Mouse (Mus musculus) hindbrain, embryonic 13.5 days (tissue): ENCODE measurements around the gene Hif3a. TPM values are rescaled to one million over a fixed set of nuclear protein-coding genes. Genes with fewer than 3 reads are reported as not detected.

Experiments
- ATAC-seq: fragments of 200-750 bp; cut with Nextera tagmentation; 2 replicates; pipeline ENCODE4 v1.8.0; 2017; ENCODE audit warnings: moderate TSS enrichment; ENCODE audit not compliant: low FRiP score
- H3K27ac ChIP-seq: fragments of 300-500 bp; sonication (generic); 2 replicates; pipeline ENCODE4 v1.5.1; 2015; ENCODE audit warnings: inconsistent platforms, mild to moderate bottlenecking, moderate library complexity
- H3K27me3 ChIP-seq: fragments of 300-500 bp; sonication (generic); 2 replicates; pipeline ENCODE4 v1.6.1; 2015; ENCODE audit warnings: mild to moderate bottlenecking, inconsistent platforms
- H3K36me3 ChIP-seq: fragments of 300-500 bp; sonication (generic); 2 replicates; pipeline ENCODE4 v1.6.1; 2015; ENCODE audit warnings: mild to moderate bottlenecking, inconsistent platforms
- H3K4me1 ChIP-seq: fragments of 300-500 bp; sonication (generic); replicated peaks from 2 replicates; pipeline ENCODE4 v1.6.1; 2015; ENCODE audit warnings: inconsistent platforms
- H3K4me2 ChIP-seq: fragments of 300-500 bp; sonication (generic); 2 replicates; pipeline ENCODE4 v1.6.1; 2015; ENCODE audit warnings: inconsistent platforms, mild to moderate bottlenecking, moderate library complexity
- H3K4me3 ChIP-seq: fragments of 300-500 bp; sonication (generic); 2 replicates; pipeline ENCODE4 v1.5.1; 2015; ENCODE audit warnings: mild to moderate bottlenecking, inconsistent platforms
- H3K9ac ChIP-seq: fragments of 300-500 bp; sonication (generic); 2 replicates; pipeline ENCODE4 v1.6.1; 2015; ENCODE audit warnings: mild to moderate bottlenecking, inconsistent platforms
- H3K9me3 ChIP-seq: fragments of 300-500 bp; sonication (generic); 2 replicates; pipeline ENCODE4 v1.6.1; 2016; ENCODE audit warnings: inconsistent platforms
- WGBS: fragments of 180-500 bp; shearing (Covaris S2); methylation state at CpG from one replicate; pipeline ENCODE4 v1.1.7; 2015; 5-methylcytosine and 5-hydroxymethylcytosine counted together
- polyA plus RNA-seq: library from polyadenylated mRNA; unstranded; fragments of >200 nt; fragmentation: Nextera tagmentation; extraction: Ambion mirVana; gene quantifications from 2 replicates; pipeline ENCODE4 v1.2.1, GENCODE M21; 2015

The Hif3a gene
- polyA plus RNA-seq, 1 experiment from 2014 or later = 2.9 TPM

DNA sequence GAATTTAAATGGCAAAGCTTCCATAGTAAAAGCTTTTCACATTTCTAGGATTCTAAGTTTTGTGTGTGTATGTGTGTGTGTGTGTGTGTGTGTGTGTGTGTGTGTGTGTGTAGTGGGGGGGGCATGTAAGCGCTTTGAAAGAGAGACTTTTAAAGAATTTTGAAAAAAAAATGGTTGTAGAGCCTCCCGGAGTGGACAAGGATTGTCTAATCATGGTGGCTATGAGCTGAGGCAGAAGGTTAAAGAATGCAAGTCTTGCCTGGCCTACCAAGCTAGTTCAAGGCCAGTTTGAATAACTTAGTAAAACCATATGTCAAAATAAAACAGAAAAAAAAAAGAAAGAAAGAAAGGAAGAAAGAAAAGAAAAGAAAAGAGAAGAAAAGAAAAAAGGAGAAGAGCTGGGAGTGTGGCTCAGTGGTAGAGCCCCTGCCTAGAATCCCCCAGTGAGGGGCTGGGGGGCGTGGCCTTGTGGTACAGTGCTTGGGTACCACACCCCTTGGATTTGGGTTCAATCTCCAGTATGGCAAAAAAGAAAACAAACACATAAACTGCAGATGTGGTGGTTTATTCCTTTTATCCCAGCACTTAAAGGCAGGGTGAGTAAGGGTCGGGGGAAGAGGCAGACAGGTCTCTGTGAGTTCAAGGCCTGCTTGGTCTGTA lies 6.8 kb downstream of the Hif3a start:
- peaks cover 41% of the 10 kb centered on the region for H3K4me1 ChIP-seq

GRCm38 (mm10) chr7:17054325-17054989 lies 7.8 kb downstream of the Hif3a start:
- Histone ChIP-seq H3K36me3 (no peaks in the 10 kb centered on the region), H3K27me3 (no peaks in the 10 kb centered on the region), H3K4me2 (no peak overlapping the region), H3K4me1 (peaks cover 32% of the 10 kb centered on the region), H3K9ac (no peak overlapping the region), H3K9me3 (no peaks in the 10 kb centered on the region), H3K27ac (no peak overlapping the region), H3K4me3 (no peak overlapping the region)
- 85% methylated on average over 15 of the region's 16 CpGs for WGBS
- no peak for ATAC-seq

More for the DNA sequence above, 6.8 kb downstream of the Hif3a start:
- Histone ChIP-seq H3K27ac (no peak overlapping the region; the same call in 1 of the 2 replicates), H3K4me2 (peak overlapping the region; percentile 75), H3K36me3 (no peaks in the 10 kb centered on the region), H3K9me3 (no peaks in the 10 kb centered on the region), H3K9ac (no peak overlapping the region; the same call in 1 of the 2 replicates), H3K4me3 (peak overlapping the region; percentile 50; the same call in 1 of the 2 replicates), H3K27me3 (no peaks in the 10 kb centered on the region)
- 88% methylated on average over 4 of the region's 4 CpGs for WGBS
- no peak for ATAC-seq

DNA sequence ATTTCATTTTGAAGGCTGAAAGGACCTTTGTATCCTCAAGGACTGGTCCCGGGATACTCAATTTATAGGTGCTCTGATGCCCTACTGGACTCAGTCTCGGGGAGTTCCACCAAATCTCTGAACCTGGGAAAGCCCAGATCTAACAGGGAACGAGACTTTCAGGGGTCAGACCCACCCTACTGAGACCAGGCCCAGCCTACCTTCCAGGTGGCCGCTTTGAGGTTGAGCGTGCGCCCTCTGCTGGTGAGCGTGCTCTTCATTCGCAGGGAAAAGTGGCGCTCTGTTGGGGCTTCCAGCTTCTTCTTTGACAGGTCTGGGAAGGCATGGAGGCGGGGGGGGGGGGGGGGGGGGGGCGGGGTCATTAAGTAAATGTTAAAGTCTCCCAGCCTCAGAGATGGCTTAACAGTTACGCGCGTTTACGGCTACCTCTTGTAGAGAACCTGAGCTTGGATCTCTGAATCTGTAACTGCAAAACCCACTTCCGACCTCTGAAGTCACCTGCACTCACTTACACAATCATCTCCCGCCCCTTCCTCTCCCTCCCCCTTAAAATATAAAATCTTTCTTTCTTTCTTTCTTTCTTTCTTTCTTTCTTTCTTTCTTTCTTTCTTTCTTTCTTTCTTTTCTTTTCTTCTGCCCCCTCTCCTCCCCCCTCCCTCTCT lies 11.2 kb downstream of the Hif3a start:
- no peak overlapping the region for H3K4me2 ChIP-seq
- H3K27me3 ChIP-seq = no peaks in the 10 kb centered on the region
- H3K4me3 ChIP-seq = no peak overlapping the region
- peaks cover 4% of the 10 kb centered on the region for H3K4me1 ChIP-seq
- H3K36me3 ChIP-seq = no peaks in the 10 kb centered on the region
- no peak overlapping the region for H3K9ac ChIP-seq
- H3K27ac ChIP-seq = no peak overlapping the region
- ATAC-seq = no peak
- WGBS = 12% methylated on average over 15 of the region's 17 CpGs
- H3K9me3 ChIP-seq = no peaks in the 10 kb centered on the region

DNA sequence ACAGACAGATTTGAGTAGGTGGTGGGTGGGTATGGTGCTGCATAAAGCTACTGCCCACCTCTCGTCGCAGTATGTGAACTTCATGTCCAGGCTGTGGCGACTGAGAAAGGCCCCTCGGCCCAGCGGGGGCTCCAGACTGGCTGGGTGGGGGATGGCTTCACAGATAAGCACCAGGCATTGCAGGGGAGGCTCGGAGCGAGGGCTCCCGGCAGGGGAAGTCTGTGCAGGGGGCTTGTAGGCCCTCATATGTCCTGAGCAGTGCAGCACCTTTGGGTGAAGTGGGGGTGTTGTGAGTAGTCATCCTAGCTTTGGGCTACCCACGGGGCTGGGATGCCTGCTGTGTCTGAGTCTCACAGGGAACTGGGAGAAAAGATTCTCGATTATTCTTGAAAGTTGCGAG lies 11.7 kb downstream of the Hif3a start:
- H3K4me2 ChIP-seq = no peak overlapping the region
- no peaks in the 10 kb centered on the region for H3K9me3 ChIP-seq
- whole genome bisulfite sequencing = 66% methylated on average over 11 of the region's 11 CpGs
- H3K27me3 ChIP-seq = no peaks in the 10 kb centered on the region
- no peak overlapping the region for H3K27ac ChIP-seq
- no peak overlapping the region for H3K9ac ChIP-seq
- H3K4me3 ChIP-seq = no peak overlapping the region
- no peaks in the 10 kb centered on the region for H3K4me1 ChIP-seq
- no peak for ATAC-seq
- no peaks in the 10 kb centered on the region for H3K36me3 ChIP-seq

- no peak overlapping the region for H3K4me2 ChIP-seq
- no peaks in the 10 kb centered on the region for H3K9me3 ChIP-seq
- no peaks in the 10 kb centered on the region for H3K27me3 ChIP-seq
- WGBS = 84% methylated on average over 10 of the region's 10 CpGs
- H3K36me3 ChIP-seq = no peaks in the 10 kb centered on the region
- H3K27ac ChIP-seq = no peak overlapping the region
- no peak for ATAC-seq
- H3K9ac ChIP-seq = no peak overlapping the region
- H3K4me1 ChIP-seq = no peaks in the 10 kb centered on the region
- H3K4me3 ChIP-seq = no peak overlapping the region
Measured at GRCm38 (mm10) chr7:17048431-17049190, 13.6 kb downstream of the Hif3a start.

- H3K4me1 ChIP-seq = no peaks in the 10 kb centered on the region
- no peaks in the 10 kb centered on the region for H3K36me3 ChIP-seq
- H3K4me2 ChIP-seq = no peak overlapping the region
- WGBS = 90% methylated on average over 5 of the region's 5 CpGs
- ATAC-seq = no peak
- no peak overlapping the region for H3K27ac ChIP-seq
- H3K4me3 ChIP-seq = no peak overlapping the region
- no peak overlapping the region for H3K9ac ChIP-seq
- H3K27me3 ChIP-seq = no peaks in the 10 kb centered on the region
- no peaks in the 10 kb centered on the region for H3K9me3 ChIP-seq
Measured at GRCm38 (mm10) chr7:17047041-17047682, 15.1 kb downstream of the Hif3a start.

- Histone ChIP-seq H3K4me3 (no peak overlapping the region), H3K4me2 (no peak overlapping the region), H3K36me3 (no peaks in the 10 kb centered on the region), H3K27me3 (no peaks in the 10 kb centered on the region; the same call in 1 of the 2 replicates), H3K4me1 (no peaks in the 10 kb centered on the region), H3K27ac (no peak overlapping the region), H3K9me3 (no peaks in the 10 kb centered on the region), H3K9ac (no peak overlapping the region)
- 74% methylated on average over 1 of the region's 1 CpGs for WGBS
- ATAC-seq = peak; percentile 26; the same call in 1 of the 2 replicates
Measured at GRCm38 (mm10) chr7:17045743-17046142, 16.5 kb downstream of the Hif3a start.

DNA sequence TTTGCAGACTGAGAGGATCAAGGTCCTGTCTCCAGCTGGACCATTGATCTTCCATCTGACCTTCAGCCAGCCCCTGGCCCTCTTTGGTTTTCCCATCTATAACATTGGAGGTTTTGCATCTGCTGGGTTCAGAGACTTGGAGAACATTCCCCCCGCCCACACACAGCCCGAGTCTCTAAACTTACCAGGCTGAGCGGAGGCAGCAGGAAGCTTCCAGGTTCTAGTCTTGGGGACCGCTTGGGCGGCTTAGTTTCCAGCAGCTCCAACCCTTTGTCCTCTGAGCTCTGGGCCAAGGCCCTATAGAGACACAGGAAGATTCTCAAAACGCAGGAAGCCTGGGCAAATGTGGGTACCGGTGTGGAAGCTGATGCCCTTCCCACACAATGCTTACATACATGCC lies 22.9 kb downstream of the Hif3a start:
- no peak overlapping the region for H3K4me2 ChIP-seq
- WGBS = 93% methylated on average over 7 of the region's 7 CpGs
- no peaks in the 10 kb centered on the region for H3K9me3 ChIP-seq
- H3K4me3 ChIP-seq = no peak overlapping the region
- H3K27ac ChIP-seq = no peak overlapping the region
- 0 out of 2 replicates have a peak, but pooled peaks cover 2% of the 10 kb centered on the region for H3K36me3 ChIP-seq
- no peak overlapping the region for H3K9ac ChIP-seq
- no peaks in the 10 kb centered on the region; the same call in 1 of the 2 replicates for H3K27me3 ChIP-seq
- ATAC-seq = no peak
- peaks cover 6% of the 10 kb centered on the region; the same call in 1 of the 2 replicates for H3K4me1 ChIP-seq

DNA sequence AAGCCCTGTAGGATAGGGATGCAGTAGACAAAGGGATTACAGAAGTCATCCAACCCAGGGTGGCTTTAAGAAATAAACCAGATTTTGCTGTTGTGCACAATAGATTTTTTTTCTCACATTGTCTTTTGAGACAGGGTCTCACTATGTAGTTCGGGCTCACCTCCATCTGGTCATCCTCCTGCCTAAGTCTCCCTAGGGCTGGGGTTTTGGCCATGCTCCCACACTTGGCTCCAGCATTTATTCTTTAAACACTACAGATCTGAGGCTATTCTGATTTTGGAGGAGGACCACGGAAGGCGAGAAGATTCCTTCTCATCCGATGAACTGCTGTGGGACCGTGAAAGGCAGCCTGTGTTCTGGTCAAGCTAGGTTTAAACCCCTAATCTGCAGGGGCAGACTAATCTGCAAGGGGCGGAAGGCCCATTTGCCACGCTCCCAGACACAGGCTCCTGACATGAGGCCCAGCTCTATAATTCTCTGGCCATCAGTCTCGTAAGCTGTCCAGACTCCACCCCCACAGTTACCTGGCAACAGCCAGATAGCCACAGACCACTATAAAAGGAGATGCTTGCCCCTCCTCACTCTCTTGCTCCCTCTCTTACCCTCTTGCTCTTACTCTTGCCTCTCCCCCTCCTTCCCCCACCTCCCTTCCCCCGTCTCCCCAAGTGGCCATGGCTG lies 24.1 kb downstream of the Hif3a start:
- H3K27me3 ChIP-seq = no peaks in the 10 kb centered on the region; the same call in 1 of the 2 replicates
- 42% methylated on average over 9 of the region's 9 CpGs for WGBS
- ATAC-seq = peak; percentile 41; the same call in 1 of the 2 replicates
- peaks cover 6% of the 10 kb centered on the region; the same call in 1 of the 2 replicates for H3K4me1 ChIP-seq
- no peak overlapping the region for H3K4me2 ChIP-seq
- H3K27ac ChIP-seq = no peak overlapping the region
- H3K9me3 ChIP-seq = no peaks in the 10 kb centered on the region
- H3K4me3 ChIP-seq = no peak overlapping the region
- H3K9ac ChIP-seq = no peak overlapping the region
- H3K36me3 ChIP-seq = 0 out of 2 replicates have a peak, but pooled peaks cover 2% of the 10 kb centered on the region

- 89% methylated on average over 7 of the region's 7 CpGs for WGBS
- no peaks in the 10 kb centered on the region for H3K9me3 ChIP-seq
- H3K4me1 ChIP-seq = peaks cover 19% of the 10 kb centered on the region
- no peak overlapping the region for H3K27ac ChIP-seq
- no peak overlapping the region for H3K4me2 ChIP-seq
- H3K9ac ChIP-seq = no peak overlapping the region
- H3K4me3 ChIP-seq = no peak overlapping the region
- 0 out of 2 replicates have a peak, but pooled peaks cover under 1% of the 10 kb centered on the region for H3K36me3 ChIP-seq
- H3K27me3 ChIP-seq = 0 out of 2 replicates have a peak, but pooled peaks cover 5% of the 10 kb centered on the region
- ATAC-seq = no peak
Measured at GRCm38 (mm10) chr7:17030239-17030638, 32.0 kb downstream of the Hif3a start.

DNA sequence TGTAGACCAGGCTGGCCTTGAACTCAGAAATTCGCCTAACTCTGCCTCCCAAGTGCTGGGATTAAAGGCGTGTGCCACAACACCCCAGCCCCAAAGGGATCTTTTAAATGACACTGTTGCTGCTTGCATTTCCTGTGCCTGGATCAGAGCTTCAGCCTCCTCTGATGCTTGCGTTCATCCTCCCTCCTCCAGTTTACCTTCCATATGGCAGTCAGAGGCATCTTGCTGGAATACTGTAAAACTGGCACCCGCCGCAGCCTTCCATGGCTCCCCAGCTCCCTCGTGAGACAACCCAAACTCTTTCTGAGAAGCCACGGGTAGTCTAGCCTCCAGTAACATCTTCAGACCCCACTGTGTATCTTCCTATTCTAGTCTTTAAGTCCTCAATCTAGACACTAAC lies 33.3 kb downstream of the Hif3a start:
- ATAC-seq = no peak
- Histone ChIP-seq H3K4me3 (no peak overlapping the region), H3K9ac (no peak overlapping the region), H3K4me1 (peaks cover 33% of the 10 kb centered on the region), H3K36me3 (peaks cover 14% of the 10 kb centered on the region), H3K27me3 (0 out of 2 replicates have a peak, but pooled peaks cover 5% of the 10 kb centered on the region), H3K9me3 (no peaks in the 10 kb centered on the region), H3K4me2 (no peak overlapping the region), H3K27ac (no peak overlapping the region)
- WGBS = 69% methylated on average over 7 of the region's 7 CpGs
